Mouse (Mus musculus) adrenal gland, postnatal 10 days (tissue): ENCODE measurements around the gene Nrros. TPM values are rescaled to one million over a fixed set of nuclear protein-coding genes. Genes with fewer than 3 reads are reported as not detected.
"Not testable (repeated sequence)": the region's sequence is repeated elsewhere in the genome, so short reads cannot be mapped to it uniquely, and the experiment has no call there.

ENCODE experiments used
- DNase-seq: peaks from one replicate; pipeline ENCODE4 v3.0.0; 2021; ENCODE audit warnings: mixed read lengths
- total RNA-seq, 2 experiments: library from RNA; stranded (reverse); gene quantifications; 2 replicates each; pipeline ENCODE4 v1.2.3; 2021

Nrros gene
- total RNA-seq, 2 experiments from 2014 or later: 11.0 to 16.4 TPM

DNA sequence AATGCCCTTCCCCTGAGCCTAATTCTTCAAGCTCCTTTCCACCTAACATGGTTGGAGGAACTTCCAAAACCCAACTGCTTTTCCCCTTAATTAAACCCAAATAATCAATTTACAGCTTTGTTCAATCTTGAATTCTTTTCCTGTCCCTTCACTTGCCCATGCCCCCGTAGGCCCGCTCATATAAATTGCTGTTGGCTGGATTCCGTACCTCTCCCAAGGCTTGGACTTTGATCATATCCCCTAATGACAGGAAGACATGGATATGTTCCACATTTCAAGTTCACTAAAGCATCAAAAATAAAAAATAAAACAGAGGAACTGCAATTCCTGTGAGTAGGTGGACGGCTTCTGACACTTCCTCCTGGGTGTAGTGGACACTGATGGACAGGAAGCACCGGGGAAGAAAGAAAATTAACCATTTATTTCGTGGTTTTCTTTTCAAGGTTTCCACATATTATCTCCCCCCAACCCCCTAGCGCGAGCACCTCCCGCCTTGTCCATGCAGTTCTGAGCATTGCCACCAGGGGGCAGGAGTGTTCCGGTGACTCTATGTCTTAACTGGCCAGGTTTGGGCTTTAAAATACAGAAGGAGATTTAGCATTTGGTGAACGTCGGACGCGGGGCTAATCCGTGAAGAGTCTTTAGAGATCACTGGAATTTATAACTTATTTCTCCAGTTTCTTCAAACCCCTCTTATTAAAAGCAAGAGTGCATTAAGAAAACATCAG lies 50.3 kb downstream of the Nrros start:
- DNase-seq: peak; percentile 94

DNA sequence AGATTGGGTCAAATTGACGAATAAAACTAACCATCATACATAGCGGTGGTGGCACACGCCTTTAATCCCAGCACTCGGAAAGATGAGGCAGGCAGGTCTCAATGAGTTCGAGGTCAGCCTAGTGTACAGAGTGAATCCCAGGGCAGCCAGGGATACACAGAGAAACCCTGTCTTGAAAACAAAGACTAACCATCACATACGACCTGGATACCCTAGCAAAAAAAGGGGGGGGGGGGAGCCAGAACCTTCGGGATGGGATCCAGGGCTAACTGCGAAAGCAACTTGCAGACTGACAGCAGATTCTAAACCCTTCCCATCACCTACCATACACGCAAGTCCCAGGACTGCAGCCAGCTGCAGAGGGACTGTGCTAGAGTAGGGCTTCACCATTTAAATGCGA lies 51.0 kb downstream of the Nrros start:
- DNase-seq: no peak

DNA sequence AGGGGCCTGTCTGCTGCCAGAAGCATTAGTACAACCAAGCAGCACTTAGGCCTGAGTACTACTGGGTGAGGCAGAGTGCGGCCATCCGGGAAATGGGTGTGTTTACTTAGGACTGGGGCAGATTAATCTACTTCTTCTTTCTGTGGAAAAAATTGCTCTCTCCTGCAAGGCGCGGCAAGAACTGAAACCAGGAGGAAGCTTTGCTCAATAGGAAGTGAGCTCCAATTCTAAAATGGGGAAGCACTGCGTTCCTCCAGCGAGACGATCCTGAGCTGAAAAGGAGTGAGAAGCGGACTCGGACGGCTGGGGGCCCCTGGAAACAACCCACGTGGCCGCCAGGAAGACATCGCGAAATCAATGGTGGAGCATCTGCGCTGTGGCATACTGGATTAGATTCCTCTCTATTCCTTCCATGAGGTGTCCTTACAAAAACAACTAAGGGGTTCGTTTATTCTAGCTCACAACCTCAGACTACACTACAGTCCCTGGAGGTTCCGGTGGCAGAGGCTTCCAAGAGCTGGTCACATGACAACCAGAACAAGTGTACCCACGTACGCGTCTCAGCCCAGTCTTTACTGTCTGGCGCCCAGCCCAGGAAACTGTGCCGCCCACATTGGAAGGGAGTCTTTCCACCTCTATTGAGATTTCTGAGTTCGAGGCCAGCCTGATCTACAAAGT lies 51.7 kb downstream of the Nrros start:
- DNase-seq: peak; percentile 70

DNA sequence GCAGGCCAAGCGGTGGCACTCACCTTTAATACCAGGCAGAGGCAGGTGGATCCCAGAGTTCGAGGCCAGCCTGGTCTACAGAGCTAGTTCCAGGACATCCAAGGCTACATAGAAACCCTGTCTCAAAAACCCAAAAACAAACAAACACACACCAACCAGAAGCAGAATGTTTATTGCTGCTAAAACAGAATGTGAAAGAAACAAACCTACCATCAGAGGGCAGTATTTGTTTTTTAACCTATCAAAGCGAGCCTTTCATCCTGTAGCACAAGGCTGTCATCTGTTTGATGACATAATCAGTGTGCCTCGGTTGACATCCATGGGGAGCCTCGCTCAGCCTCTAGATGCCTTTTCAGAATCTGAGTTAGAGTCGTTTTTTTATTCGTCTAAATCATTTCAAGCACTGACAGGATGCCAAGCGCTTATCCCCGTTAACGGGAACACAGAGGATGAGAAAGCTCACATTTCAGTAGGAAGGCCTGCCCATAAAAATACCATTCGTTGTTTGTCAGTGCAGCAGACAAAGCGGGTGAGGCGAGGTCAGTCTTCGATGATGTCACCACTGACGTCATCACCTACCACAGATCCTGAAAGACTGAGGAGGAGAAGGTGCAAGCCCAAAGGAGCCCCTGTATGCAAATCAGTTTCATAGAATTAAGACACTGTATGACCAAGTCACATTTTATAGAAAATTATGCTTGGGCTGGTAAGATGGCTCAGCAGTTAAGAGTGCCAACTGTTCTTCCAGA lies 54.3 kb downstream of the Nrros start:
- DNase-seq: no peak

DNA sequence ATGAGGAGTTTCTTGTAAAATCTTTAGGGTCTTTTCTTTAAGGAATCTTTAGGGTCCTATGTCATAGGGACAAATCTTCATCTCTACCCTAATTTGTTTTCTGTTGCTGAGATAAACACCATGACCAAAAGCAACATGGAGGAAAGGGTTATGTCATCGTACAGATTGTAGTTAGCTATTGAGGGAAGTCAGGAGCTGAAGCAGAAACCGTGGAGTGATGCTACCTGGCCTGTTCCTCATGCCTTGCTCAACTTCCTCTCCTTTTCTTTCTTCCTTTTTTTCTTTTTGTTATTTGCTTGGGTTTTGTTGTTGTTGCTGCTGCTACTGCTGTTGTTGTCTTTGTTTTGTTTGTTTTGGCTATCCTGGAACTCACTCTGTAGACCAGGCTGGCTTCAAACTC lies 56.8 kb downstream of the Nrros start:
- no peak for DNase-seq

DNA sequence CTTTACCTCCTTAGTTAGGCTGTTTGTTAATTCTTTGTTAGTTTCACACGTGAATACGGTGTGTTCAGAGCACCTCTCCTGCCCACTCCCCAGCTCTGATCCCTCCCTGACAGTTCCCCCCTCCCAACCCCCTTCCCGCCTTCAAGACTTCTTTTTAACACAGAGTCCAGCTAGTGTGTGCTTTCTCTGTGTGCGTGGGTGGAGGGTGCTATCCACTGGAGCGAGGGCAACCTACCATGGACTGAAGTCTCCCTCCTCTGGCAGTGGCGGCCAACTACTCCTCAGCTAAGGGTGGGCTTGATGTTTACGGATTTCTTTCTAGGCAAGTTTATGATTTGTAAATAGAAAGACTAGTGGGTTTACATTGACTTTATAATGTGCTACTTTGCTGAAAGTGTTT lies 57.2 kb downstream of the Nrros start:
- no peak for DNase-seq

DNA sequence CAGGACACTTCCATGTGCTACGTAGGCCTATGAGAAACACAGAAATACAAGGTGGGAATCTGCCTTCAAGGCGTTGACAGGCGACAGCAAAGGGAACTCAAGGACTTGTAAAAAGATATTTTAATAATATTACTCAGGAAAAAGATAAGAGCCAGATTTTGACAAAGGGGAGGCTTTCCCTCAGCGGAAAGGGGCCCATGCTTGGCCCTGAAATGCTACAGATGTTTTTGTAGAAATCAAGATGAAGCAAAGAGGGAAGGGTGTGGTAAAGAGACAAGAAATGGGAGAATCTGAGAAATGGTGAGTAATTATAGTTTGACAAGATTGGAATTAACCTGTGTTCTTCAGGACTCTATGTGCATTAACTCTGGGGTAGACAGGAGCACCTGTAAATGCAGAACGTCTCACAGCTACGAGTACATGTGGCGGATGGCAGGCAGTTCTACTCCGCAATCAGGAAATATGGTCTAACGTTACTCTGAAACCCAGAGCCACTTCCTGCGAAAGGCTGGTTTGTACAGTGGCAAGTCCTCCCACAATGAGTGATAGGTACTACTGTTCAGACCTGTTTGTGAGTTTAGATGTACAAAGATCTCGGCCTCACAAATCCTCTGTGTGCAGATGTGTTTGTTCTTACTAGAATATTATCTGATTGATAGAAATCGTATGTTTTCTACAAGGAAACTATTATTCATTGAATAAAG lies 57.9 kb downstream of the Nrros start:
- DNase-seq: no peak

DNA sequence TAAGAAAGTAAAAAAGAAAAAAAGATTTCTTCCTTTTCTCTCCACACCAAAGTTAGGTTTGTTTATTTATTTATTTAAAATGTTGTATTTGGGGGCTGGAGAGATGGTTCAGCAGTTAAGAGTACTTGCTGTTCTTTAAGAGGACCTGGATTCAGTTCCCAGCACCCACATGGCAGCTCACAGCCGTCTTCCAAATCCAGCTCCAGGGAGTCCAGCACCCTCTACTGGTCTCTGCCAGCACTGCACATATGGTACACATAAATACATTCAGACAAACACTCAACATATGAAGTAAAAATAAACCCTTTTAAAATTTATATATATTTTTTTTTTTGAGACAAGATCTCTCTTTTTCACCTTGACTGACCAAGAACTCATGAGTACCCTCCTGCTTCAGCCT lies 59.7 kb downstream of the Nrros start:
- DNase-seq: no peak

DNA sequence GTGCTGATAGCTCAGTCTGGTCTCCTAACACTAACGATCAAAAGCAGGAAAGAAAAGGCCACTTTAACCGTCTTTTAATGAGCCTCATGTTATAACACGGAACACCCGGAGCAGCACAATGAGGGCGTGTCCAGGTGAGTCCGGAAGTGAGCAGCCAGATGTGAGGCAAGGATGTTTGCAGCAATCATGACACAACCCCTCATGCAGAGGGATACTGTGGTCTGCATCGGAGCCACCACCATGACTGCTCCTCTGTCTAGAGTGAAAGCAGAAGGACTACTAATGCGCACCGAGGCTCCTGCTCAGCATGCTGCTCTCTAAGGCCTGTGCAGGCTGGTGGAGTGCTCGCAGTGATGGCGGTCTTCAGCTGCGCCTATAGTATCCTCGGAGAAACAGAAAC lies 63.1 kb downstream of the Nrros start:
- DNase-seq: no peak

DNA sequence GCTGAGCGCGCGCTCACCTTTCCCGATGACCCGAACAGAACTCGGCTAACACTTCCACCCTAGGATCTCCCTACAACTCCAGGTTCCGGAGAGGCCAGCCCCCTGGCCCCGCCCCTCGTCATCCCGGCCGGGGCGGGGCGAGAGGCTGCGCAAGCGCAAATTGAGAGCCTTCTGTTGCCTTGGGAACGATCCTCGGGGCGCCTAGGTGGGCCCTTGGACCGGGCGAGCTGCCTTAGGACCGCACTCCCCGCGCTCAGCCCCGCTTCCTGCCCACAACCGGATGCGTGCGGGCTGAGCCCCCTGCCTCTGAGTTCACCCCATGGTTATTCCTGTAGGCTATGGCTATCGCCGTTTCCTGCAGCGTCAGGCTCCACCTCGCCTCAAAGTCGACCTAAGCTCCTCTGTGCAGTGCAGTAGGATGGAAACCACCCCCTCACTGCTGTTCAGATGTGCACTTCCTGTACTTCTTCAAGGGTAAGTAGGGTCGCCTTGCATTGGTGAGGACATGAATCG lies 65.7 kb downstream of the Nrros start, which contains the start of the genes Pigx and Cep19:
TSS of gene Pigx (minus strand) at position 103 of the 513 bp plus-strand sequence.
TSS of gene Cep19 (plus strand) at position 163 of the 513 bp plus-strand sequence.
- DNase-seq: peak; percentile 94

DNA sequence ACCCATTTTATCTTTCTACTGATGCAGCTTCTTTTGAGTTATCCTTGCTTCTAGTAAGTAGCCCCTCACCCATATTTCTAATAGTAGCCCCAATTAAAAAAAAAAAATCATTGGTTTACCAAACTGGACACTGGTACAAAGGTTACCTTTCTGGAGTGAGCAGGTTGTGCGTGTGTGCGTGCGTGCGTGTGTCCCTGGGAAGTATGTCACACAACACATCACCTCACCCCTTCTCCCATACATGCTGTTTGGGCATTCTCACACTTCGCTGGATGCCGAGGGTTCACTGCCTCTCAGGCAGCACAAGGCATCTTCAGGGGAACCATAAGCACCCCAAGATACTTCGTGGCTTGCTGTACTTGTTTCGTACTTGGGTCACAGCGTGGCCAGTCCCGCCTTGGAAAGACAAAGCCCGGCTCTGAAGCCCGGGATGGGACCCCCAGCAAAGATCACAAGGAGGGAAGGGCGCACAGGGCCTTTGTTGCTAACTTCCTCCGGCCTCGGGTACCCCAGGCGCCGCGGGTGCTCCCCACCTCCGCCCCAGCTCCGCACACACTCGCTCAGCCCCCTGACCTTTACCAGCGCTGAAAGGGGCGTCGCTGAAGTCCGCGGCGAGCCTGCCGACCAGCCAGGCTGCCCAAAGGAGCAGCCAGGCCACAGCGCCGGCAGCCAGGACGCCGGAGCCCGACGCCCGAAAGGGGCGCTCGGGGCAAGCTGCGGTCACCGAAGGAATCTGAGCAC lies 66.3 kb downstream of the Nrros start:
- DNase-seq: no peak

DNA sequence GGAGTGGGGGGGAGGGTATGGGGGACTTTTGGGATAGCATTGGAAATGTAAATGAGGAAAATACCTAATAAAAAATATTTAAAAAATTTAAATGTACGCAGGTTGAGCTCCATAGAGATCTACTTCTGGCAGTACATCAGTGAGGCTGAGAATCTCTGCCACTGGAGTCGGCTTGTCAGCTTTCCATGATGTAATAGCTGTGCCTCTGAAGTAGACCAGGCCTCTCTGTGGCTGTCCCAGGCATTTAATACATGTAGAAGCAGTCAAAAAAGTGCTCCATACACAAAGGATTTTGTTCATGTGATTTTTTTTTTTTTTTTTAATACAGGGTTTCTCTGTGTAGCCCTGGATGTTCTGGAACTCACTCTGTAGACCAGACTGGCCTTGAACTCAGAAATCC lies 67.6 kb downstream of the Nrros start:
- not testable (repeated sequence) for DNase-seq

Other genes with a start within 250 kb of the Nrros start
- 1 to 10 TPM in 1 of 2 experiments, under 1 TPM in 1; 0.48 to 1.6 TPM for gene Pigz, start 231.7 kb downstream of the Nrros start, total RNA-seq
- gene 0610012G03Rik, start 217.1 kb downstream of the Nrros start, total RNA-seq: 10 to 100 TPM; 55.0 to 58.8 TPM
- 10 to 100 TPM; 41.2 to 43.9 TPM for gene Ncbp2, start 217.1 kb downstream of the Nrros start, total RNA-seq
- gene Senp5, start 162.3 kb downstream of the Nrros start, total RNA-seq: 10 to 100 TPM; 22.0 to 22.8 TPM
- 10 to 100 TPM; 47.5 to 50.3 TPM for gene Pak2, start 86.3 kb downstream of the Nrros start, total RNA-seq
- gene Pigx, start 65.9 kb downstream of the Nrros start, total RNA-seq: 10 to 100 TPM; 34.1 to 35.0 TPM
- 10 to 100 TPM; 10.8 to 11.2 TPM for gene Cep19, start 65.8 kb downstream of the Nrros start, total RNA-seq
- not detected for gene Bex6, start 14.2 kb upstream of the Nrros start, total RNA-seq
- gene Fbxo45, start 81.6 kb upstream of the Nrros start, total RNA-seq: 10 to 100 TPM; 18.2 to 20.0 TPM
- gene Wdr53, start 81.6 kb upstream of the Nrros start, total RNA-seq: 10 to 100 TPM; 12.3 to 13.9 TPM
- gene Smco1, start 105.9 kb upstream of the Nrros start, total RNA-seq: under 1 TPM; 0.18 to 0.97 TPM
- gene Rnf168, start 111.9 kb upstream of the Nrros start, total RNA-seq: 10 to 100 TPM; 20.6 to 21.3 TPM
- gene Ubxn7, start 166.7 kb upstream of the Nrros start, total RNA-seq: 10 to 100 TPM; 50.6 to 61.5 TPM
- under 1 TPM in 1 of 2 experiments, not detected in 1; 0.42 TPM for gene Tm4sf19, start 234.9 kb upstream of the Nrros start, total RNA-seq